15 mouse cellular contexts compared by ENCODE assay signal in genomic region chr10:128543100-128543499, GRCm38 (mm10).
"Had no signal": no experiment of that assay in that cellular context is flagged by ENCODE, and none has a peak within 500 bp of the region (broad histone marks: within the 10 kb centered on the region; RNA-seq: fewer than 3 reads in every experiment).

No protein-coding gene starts in this region.

- H3K4me3 ChIP-seq: layer of hippocampus, adult 2 months; liver, embryonic 15.5 days; midbrain, embryonic 10.5 days; myocyte; neural tube, embryonic 15.5 days had no signal

- ATAC-seq: lung, postnatal 0 days had no signal

- DNase-seq: kidney, postnatal 10 days; kidney, postnatal 4 days; lung, adult 2 months; lung, postnatal 36 days; midbrain, embryonic 14.5 days; right cerebral cortex, adult 18-20 months; right cerebral cortex, postnatal 25 days; thymus, postnatal 36 days had no signal

- H3K9me3 ChIP-seq: liver, embryonic 15.5 days; midbrain, embryonic 10.5 days; neural tube, embryonic 15.5 days had no signal

- H3K27me3 ChIP-seq: liver, embryonic 15.5 days; neural tube, embryonic 15.5 days had no signal

- H3K27ac ChIP-seq: layer of hippocampus, adult 2 months; liver, embryonic 15.5 days; midbrain, embryonic 10.5 days; neural tube, embryonic 15.5 days had no signal

- H3K9ac ChIP-seq: liver, embryonic 15.5 days; neural tube, embryonic 15.5 days had no signal

- H3K4me2 ChIP-seq: liver, embryonic 11.5 days; liver, embryonic 15.5 days; neural tube, embryonic 15.5 days had no signal
